Mouse (Mus musculus) cortical plate, adult 2 months (tissue): ENCODE measurements around the gene Tpt1. TPM values are rescaled to one million over a fixed set of nuclear protein-coding genes. Genes with fewer than 3 reads are reported as not detected.
A peak's percentile ranks its signal among the peaks of the same experiment; 100 is the strongest.
"Not testable (repeated sequence)": the region's sequence is repeated elsewhere in the genome, so short reads cannot be mapped to it uniquely, and the experiment has no call there.

Experiments
- H3K27ac ChIP-seq: fragments of 200-500 bp; 2 replicates; pipeline ENCODE4 v1.5.1; 2012; ENCODE audit warnings: low read length, control low read depth, inconsistent platforms; ENCODE audit not compliant: insufficient read depth
- H3K4me1 ChIP-seq: fragments of 200-500 bp; 2 replicates; pipeline ENCODE4 v1.6.1; 2011; ENCODE audit warnings: low read length; ENCODE audit not compliant: control insufficient read depth, insufficient read depth
- H3K4me3 ChIP-seq: fragments of 200-500 bp; 2 replicates; pipeline ENCODE4 v1.5.1; 2011; ENCODE audit warnings: mild to moderate bottlenecking, low read length, control low read depth; ENCODE audit not compliant: insufficient read depth
- CTCF ChIP-seq: fragments of 200-500 bp; IDR thresholded peaks from 2 replicates; pipeline ENCODE4 v1.5.1; 2011; ENCODE audit warnings: mild to moderate bottlenecking, control low read depth, low read length; ENCODE audit not compliant: insufficient read depth; ENCODE audit errors: extremely low read depth
- POLR2A ChIP-seq: fragments of 200-500 bp; IDR thresholded peaks from 2 replicates; pipeline ENCODE4 v1.6.1; 2011; ENCODE audit warnings: mild to moderate bottlenecking, low read length, control low read depth; ENCODE audit not compliant: insufficient read depth; ENCODE audit errors: extremely low read depth
- polyA plus RNA-seq: library from polyadenylated mRNA; depleted of rRNA; stranded (reverse); fragments of >200 nt; gene quantifications from 2 replicates; pipeline ENCODE4 v1.2.3, GENCODE M21; 2012

The Tpt1 gene
- polyA plus RNA-seq, 1 experiment: 847 TPM

- Histone ChIP-seq H3K4me3 (0 out of 2 replicates have a peak overlapping the region, but pooled peaks have one; percentile 0), H3K4me1 (0 out of 2 replicates have a peak, but pooled peaks cover 1% of the 10 kb centered on the region), H3K27ac (no peak overlapping the region)
- TF ChIP-seq CTCF (peak; percentile 97), POLR2A (no peak)
These were observed 15.8 kb upstream of the Tpt1 start for GRCm38 (mm10) chr14:75828866-75829806.

GRCm38 (mm10) chr14:75829817-75830216 is 15.1 kb upstream of the Tpt1 start:
- not testable (repeated sequence) for H3K4me3 ChIP-seq, H3K27ac ChIP-seq, H3K4me1 ChIP-seq

- H3K4me3 ChIP-seq: no peak overlapping the region
- H3K4me1 ChIP-seq: 0 out of 2 replicates have a peak, but pooled peaks cover 1% of the 10 kb centered on the region
- TF ChIP-seq CTCF (no peak), POLR2A (no peak)
- no peak overlapping the region for H3K27ac ChIP-seq
These were observed 12.9 kb upstream of the Tpt1 start for GRCm38 (mm10) chr14:75832031-75832430.

GRCm38 (mm10) chr14:75832982-75833381 is 11.9 kb upstream of the Tpt1 start:
- Histone ChIP-seq H3K4me3 (no peak overlapping the region), H3K27ac (no peak overlapping the region), H3K4me1 (0 out of 2 replicates have a peak, but pooled peaks cover 1% of the 10 kb centered on the region)
- TF ChIP-seq CTCF: no peak
- no peak for TF ChIP-seq POLR2A

DNA sequence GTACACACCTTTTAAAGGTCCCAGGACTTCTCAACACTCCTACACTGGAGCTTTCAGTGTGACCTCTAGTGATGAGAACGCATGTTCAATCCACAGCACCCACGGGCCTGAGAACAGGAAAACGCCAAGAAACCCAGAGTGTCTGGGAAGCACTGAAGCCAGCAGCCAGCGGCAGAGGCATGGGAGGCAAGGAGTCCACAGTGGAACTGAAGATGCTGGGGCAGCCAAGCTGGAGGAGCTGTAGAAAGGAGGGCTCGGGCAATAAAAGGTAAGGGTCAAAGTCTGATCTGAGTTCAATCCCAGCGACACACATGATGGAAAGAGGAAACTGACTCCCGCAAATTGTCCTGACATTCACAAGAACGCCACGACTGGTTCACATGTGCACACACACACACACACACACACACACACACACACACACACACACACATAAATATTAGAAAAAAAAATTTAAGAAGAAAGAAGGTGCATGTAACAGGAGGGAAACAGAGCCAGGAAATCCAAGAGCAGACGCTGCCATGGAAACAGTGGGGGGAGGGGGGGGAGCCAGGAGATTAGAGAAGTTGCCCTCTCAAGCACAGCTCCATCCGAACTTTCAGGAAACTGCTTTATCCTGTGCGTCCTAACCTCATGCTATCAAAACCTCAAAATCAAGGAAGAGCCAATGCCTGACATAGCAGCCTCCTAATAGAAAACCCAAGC is 11.2 kb upstream of the Tpt1 start:
- TF ChIP-seq CTCF: no peak
- H3K4me1 ChIP-seq: 0 out of 2 replicates have a peak, but pooled peaks cover 1% of the 10 kb centered on the region
- peak overlapping the region; percentile 49 for H3K27ac ChIP-seq
- H3K4me3 ChIP-seq: peak overlapping the region; percentile 22; the same call in 1 of the 2 replicates

GRCm38 (mm10) chr14:75834251-75834738 is 10.6 kb upstream of the Tpt1 start:
- H3K27ac ChIP-seq: peak overlapping the region; percentile 49
- H3K4me1 ChIP-seq: no peaks in the 10 kb centered on the region
- H3K4me3 ChIP-seq: peak overlapping the region; percentile 22

GRCm38 (mm10) chr14:75834739-75835381 is 10.0 kb upstream of the Tpt1 start:
- H3K4me1 ChIP-seq: no peaks in the 10 kb centered on the region
- peak overlapping the region; percentile 22 for H3K4me3 ChIP-seq
- peak overlapping the region; percentile 33 for H3K27ac ChIP-seq
- TF ChIP-seq CTCF (no peak), POLR2A (no peak)

More at GRCm38 (mm10) chr14:75834251-75834738, 10.6 kb upstream of the Tpt1 start:
- TF ChIP-seq CTCF: no peak
- peak; percentile 42; the same call in 1 of the 2 replicates for TF ChIP-seq POLR2A

DNA sequence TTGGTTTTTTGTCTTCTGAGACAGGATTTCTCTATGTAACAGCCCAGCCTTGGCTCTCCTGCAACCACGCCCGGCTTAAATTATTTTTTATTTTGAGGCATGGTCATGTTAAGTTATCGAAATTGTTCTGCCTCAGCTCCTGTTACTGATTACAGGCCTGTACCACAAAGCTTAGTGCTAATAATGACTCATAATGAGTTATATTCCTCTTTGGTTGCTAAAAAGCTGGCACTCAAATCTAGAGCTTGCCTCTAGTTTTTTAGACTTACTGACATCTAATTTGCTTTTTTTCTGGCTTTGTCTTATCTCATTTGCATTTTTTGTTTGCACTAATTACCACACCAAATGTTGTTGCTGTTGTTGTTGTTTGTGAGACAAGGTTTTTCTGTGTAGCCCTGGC is 8.3 kb upstream of the Tpt1 start:
- Histone ChIP-seq H3K4me3 (no peak overlapping the region), H3K4me1 (no peaks in the 10 kb centered on the region), H3K27ac (no peak overlapping the region)
- TF ChIP-seq CTCF: no peak
- TF ChIP-seq POLR2A: no peak
